Mouse (Mus musculus): Measurements from ENCODE around the gene Vip. TPM values are rescaled to one million over a fixed set of nuclear protein-coding genes. Genes with fewer than 3 reads are reported as not detected.

Gene Vip
- polyA plus RNA-seq, 1 experiment from 2014 or later = not detected

Other genes with a start within 250 kb of the Vip start
- gene Syne1, start 87.7 kb upstream of the Vip start, polyA plus RNA-seq (2014; fragmentation: Nextera tagmentation; extraction: Ambion mirVana) = 3.4 and 5.8 TPM in 2 replicates
- gene Myct1, start 45.4 kb upstream of the Vip start, polyA plus RNA-seq (2014; fragmentation: Nextera tagmentation; extraction: Ambion mirVana) = 1.1 and 1.4 TPM in 2 replicates
- gene Fbxo5, start 166.4 kb downstream of the Vip start, polyA plus RNA-seq (2014; fragmentation: Nextera tagmentation; extraction: Ambion mirVana) = 32.4 and 43.7 TPM in 2 replicates
- 11.6 and 14.8 TPM in 2 replicates for gene Mtrf1l, start 184.7 kb downstream of the Vip start, polyA plus RNA-seq (2014; fragmentation: Nextera tagmentation; extraction: Ambion mirVana)